8 mouse cellular contexts compared by ENCODE assay signal in the genomic region with DNA sequence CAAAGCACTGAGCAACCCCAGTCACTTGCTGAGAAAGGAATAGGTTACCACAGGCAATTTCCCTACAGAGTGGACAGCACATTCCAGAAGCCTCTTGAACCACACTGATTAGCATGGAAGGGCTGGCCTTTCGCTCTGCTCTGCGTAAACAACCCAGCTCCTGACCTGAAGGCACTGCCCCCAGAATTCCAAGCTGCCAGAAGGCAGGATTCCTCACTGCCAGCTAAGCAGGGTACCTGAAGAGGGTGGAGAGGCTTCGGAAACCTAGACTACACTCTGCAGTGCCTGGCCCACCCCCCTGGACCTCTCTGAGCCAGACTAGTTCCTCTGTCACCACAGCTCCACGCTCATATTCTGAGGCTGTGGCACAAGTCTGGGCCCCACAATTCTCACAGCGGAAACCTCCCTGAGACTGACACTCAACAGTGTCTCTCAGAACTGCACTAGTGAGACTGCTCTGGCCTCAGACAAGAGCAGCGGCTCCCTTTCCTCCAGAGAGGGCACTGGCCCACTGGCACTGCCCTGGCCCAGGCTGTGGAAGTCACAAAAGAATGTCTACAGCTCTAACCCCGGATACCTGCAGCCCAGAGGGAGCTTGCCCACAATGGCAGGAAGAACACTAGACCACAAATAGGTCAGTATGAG. TPM values are rescaled to one million over a fixed set of nuclear protein-coding genes. Genes with fewer than 3 reads are reported as not detected.
DNase-seq lines count a peak whose midpoint lies in the region; ATAC-seq lines count a peak whose summit lies in the region.

No protein-coding gene starts in this region.

- peaks cover 57% of the 10 kb centered on the region for H3K4me1 ChIP-seq in forebrain, embryonic 10.5 days
- H3K4me1 ChIP-seq in forebrain, embryonic 14.5 days (ENCODE audit: control insufficient read depth, insufficient read depth, low read length) = peaks cover 19% of the 10 kb centered on the region
- H3K4me1 ChIP-seq in heart, embryonic 13.5 days = peaks cover 78% of the 10 kb centered on the region

- H3K36me3 ChIP-seq in forebrain, embryonic 10.5 days (replicated peaks) = no peaks in the 10 kb centered on the region
- H3K36me3 ChIP-seq in forebrain, embryonic 14.5 days (ENCODE audit: control insufficient read depth, insufficient read depth, low read length) = no peaks in the 10 kb centered on the region
- peaks cover 12% of the 10 kb centered on the region; the same call in 1 of the 2 replicates for H3K36me3 ChIP-seq in heart, embryonic 13.5 days

- no peak overlapping the region for H3K4me3 ChIP-seq in forebrain, embryonic 10.5 days
- no peak overlapping the region for H3K4me3 ChIP-seq in forebrain, embryonic 14.5 days (ENCODE audit: low read depth, low read length)
- H3K4me3 ChIP-seq in heart, embryonic 13.5 days = no peak overlapping the region

- H3K9ac ChIP-seq in forebrain, embryonic 14.5 days (ENCODE audit: low read length) = no peak overlapping the region
- peak overlapping the region; percentile 67 for H3K9ac ChIP-seq in heart, embryonic 13.5 days

- H3K27ac ChIP-seq in forebrain, embryonic 10.5 days = peak overlapping the region; percentile 73
- no peak overlapping the region for H3K27ac ChIP-seq in forebrain, embryonic 14.5 days (ENCODE audit: low read depth, low read length)
- peak overlapping the region; percentile 91 for H3K27ac ChIP-seq in heart, embryonic 13.5 days (replicated peaks)

- DNase-seq in forebrain, embryonic 10.5 days (ENCODE audit: extremely low spot score, low spot score) = no peak
- DNase-seq in forebrain, embryonic 14.5 days (ENCODE audit: low spot score) = no peak
- peak; percentile 77 to 89 for DNase-seq in kidney, postnatal 25 days
- DNase-seq in lung, postnatal 25 days (ENCODE audit: low spot score) = peak; percentile 73
- DNase-seq in left cerebral cortex, adult 18-20 months (ENCODE audit: low spot score in 2 of 2) = no peak
- no peak for DNase-seq in neural tube, embryonic 10.5 days (ENCODE audit: extremely low spot score, low spot score)
- no peak for DNase-seq in right cerebral cortex, postnatal 4 days

- WGBS in forebrain, embryonic 10.5 days = 74% methylated on average over 7 of the region's 7 CpGs
- WGBS in forebrain, embryonic 14.5 days = 79% methylated on average over 7 of the region's 7 CpGs
- 25% methylated on average over 7 of the region's 7 CpGs for WGBS in heart, embryonic 13.5 days

- no peak overlapping the region for H3K4me2 ChIP-seq in forebrain, embryonic 14.5 days (ENCODE audit: low read length)
- H3K4me2 ChIP-seq in heart, embryonic 13.5 days = peak overlapping the region; percentile 61

- H3K27me3 ChIP-seq in forebrain, embryonic 10.5 days (ENCODE audit: poor library complexity, severe bottlenecking) = peaks cover 5% of the 10 kb centered on the region; the same call in 1 of the 2 replicates
- H3K27me3 ChIP-seq in forebrain, embryonic 14.5 days (replicated peaks; ENCODE audit: control insufficient read depth, insufficient read depth, low read length) = no peaks in the 10 kb centered on the region
- H3K27me3 ChIP-seq in heart, embryonic 13.5 days (replicated peaks) = no peaks in the 10 kb centered on the region

- 0 out of 2 replicates have a peak, but pooled peaks cover 5% of the 10 kb centered on the region for H3K9me3 ChIP-seq in forebrain, embryonic 10.5 days
- no peaks in the 10 kb centered on the region for H3K9me3 ChIP-seq in forebrain, embryonic 14.5 days (replicated peaks; ENCODE audit: control insufficient read depth, low read length)
- H3K9me3 ChIP-seq in heart, embryonic 13.5 days = no peaks in the 10 kb centered on the region

- no peak for ATAC-seq in forebrain, embryonic 14.5 days
- ATAC-seq in heart, embryonic 13.5 days (ENCODE audit: extremely low read depth, insufficient number of reproducible peaks, low FRiP score, low TSS enrichment) = no peak

RNA-seq across cellular contexts. Expression of a gene that starts 24.5 kb away (rescaled TPM):
- 6.1 and 8.8 TPM in 2 replicates for polyA plus RNA-seq in forebrain, embryonic 10.5 days (2016; fragmentation: Nextera tagmentation; extraction: Ambion mirVana)
- polyA plus RNA-seq in forebrain, embryonic 14.5 days (2014; fragmentation: Nextera tagmentation; extraction: Ambion mirVana) = 1.2 and 1.6 TPM in 2 replicates
- polyA plus RNA-seq in heart, embryonic 13.5 days (2015; fragmentation: Nextera tagmentation; extraction: Ambion mirVana) = 12.9 and 15.4 TPM in 2 replicates
- 1 to 10 TPM; 5.2 to 5.5 TPM for total RNA-seq in left cerebral cortex, adult 18-20 months (2021)

RNA-seq across cellular contexts. Expression of a gene that starts 41.2 kb away (rescaled TPM):
- polyA plus RNA-seq in forebrain, embryonic 10.5 days (2016; fragmentation: Nextera tagmentation; extraction: Ambion mirVana) = 73.2 and 79.8 TPM in 2 replicates
- polyA plus RNA-seq in forebrain, embryonic 14.5 days (2014; fragmentation: Nextera tagmentation; extraction: Ambion mirVana) = 12.8 and 13.4 TPM in 2 replicates
- 31.0 and 34.6 TPM in 2 replicates for polyA plus RNA-seq in heart, embryonic 13.5 days (2015; fragmentation: Nextera tagmentation; extraction: Ambion mirVana)
- 1 to 10 TPM; 2.9 to 3.9 TPM for total RNA-seq in left cerebral cortex, adult 18-20 months (2021)

RNA-seq across cellular contexts. Expression of a gene that starts 50.1 kb away (rescaled TPM):
- 313 and 321 TPM in 2 replicates for polyA plus RNA-seq in forebrain, embryonic 10.5 days (2016; fragmentation: Nextera tagmentation; extraction: Ambion mirVana)
- polyA plus RNA-seq in forebrain, embryonic 14.5 days (2014; fragmentation: Nextera tagmentation; extraction: Ambion mirVana) = 200 and 247 TPM in 2 replicates
- 251 and 271 TPM in 2 replicates for polyA plus RNA-seq in heart, embryonic 13.5 days (2015; fragmentation: Nextera tagmentation; extraction: Ambion mirVana)
- 10 to 100 TPM; 48.4 to 52.0 TPM for total RNA-seq in left cerebral cortex, adult 18-20 months (2021)

RNA-seq across cellular contexts. Expression of a gene that starts 50.7 kb away (rescaled TPM):
- 84.7 and 89.1 TPM in 2 replicates for polyA plus RNA-seq in forebrain, embryonic 10.5 days (2016; fragmentation: Nextera tagmentation; extraction: Ambion mirVana)
- polyA plus RNA-seq in forebrain, embryonic 14.5 days (2014; fragmentation: Nextera tagmentation; extraction: Ambion mirVana) = 81.3 and 88.4 TPM in 2 replicates
- polyA plus RNA-seq in heart, embryonic 13.5 days (2015; fragmentation: Nextera tagmentation; extraction: Ambion mirVana) = 23.9 and 29.6 TPM in 2 replicates
- 10 to 100 TPM; 25.4 to 28.7 TPM for total RNA-seq in left cerebral cortex, adult 18-20 months (2021)

RNA-seq across cellular contexts. Expression of a gene that starts 50.8 kb away (rescaled TPM):
- polyA plus RNA-seq in forebrain, embryonic 10.5 days (2016; fragmentation: Nextera tagmentation; extraction: Ambion mirVana) = 31.0 and 33.0 TPM in 2 replicates
- polyA plus RNA-seq in forebrain, embryonic 14.5 days (2014; fragmentation: Nextera tagmentation; extraction: Ambion mirVana) = 28.8 and 32.2 TPM in 2 replicates
- polyA plus RNA-seq in heart, embryonic 13.5 days (2015; fragmentation: Nextera tagmentation; extraction: Ambion mirVana) = 33.2 and 42.0 TPM in 2 replicates
- total RNA-seq in left cerebral cortex, adult 18-20 months (2021) = 10 to 100 TPM; 37.7 to 50.0 TPM

Comparison
In these comparisons a context has a peak if more than half of its experiments do, and no peak if none do; other contexts are left out.
1. DNase-seq: peak in kidney, postnatal 25 days (2 of 2) and lung, postnatal 25 days (single experiment); none in forebrain, embryonic 10.5 days (single experiment), forebrain, embryonic 14.5 days (single experiment), left cerebral cortex, adult 18-20 months (0 of 2), neural tube, embryonic 10.5 days (single experiment) and right cerebral cortex, postnatal 4 days (single experiment).